9 mouse cellular contexts compared by ENCODE assay signal in the genomic region with DNA sequence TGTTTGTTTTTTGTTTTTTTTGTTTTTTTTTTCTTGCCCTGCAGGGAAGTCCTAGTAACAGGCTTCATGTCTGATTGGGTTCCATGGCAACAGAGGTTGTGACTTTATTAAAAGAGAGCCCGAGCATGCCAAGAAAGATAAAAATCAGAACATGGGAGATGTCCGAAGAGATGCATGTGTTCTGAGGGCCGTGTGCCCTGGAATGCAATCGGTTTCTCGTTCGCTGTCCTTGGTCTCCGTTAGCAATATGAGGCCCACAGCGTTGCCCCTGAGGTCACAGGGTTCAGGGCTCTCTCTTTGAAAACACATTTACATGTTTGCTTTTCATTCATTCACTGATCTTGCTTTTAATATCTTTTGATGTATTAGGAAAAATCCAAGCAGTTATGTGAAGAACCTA.
A peak's percentile ranks its signal among the peaks of the same experiment; 100 is the strongest.
DNase-seq lines count a peak whose midpoint lies in the region; ATAC-seq and TF ChIP-seq lines count a peak whose summit lies in the region.
"Had no signal": no experiment of that assay in that cellular context is flagged by ENCODE, and none has a peak within 500 bp of the region (broad histone marks: within the 10 kb centered on the region; RNA-seq: fewer than 3 reads in every experiment).

No protein-coding gene starts in this region.

- no peaks in the 10 kb centered on the region for H3K36me3 ChIP-seq in kidney, adult 2 months (ENCODE audit: control insufficient read depth, insufficient read depth, low read length)
- H3K36me3 ChIP-seq in hindbrain, embryonic 13.5 days: no peaks in the 10 kb centered on the region
- no peaks in the 10 kb centered on the region for H3K36me3 ChIP-seq in midbrain, embryonic 16.5 days (ENCODE audit: control insufficient read depth, insufficient read depth, low read length)

- H3K9ac ChIP-seq in hindbrain, embryonic 13.5 days: no peak overlapping the region
- no peak overlapping the region for H3K9ac ChIP-seq in midbrain, embryonic 16.5 days (ENCODE audit: low read depth, low read length)

- no peaks in the 10 kb centered on the region for H3K27me3 ChIP-seq in kidney, adult 2 months (replicated peaks; ENCODE audit: control insufficient read depth, insufficient read depth, low read length)
- H3K27me3 ChIP-seq in hindbrain, embryonic 13.5 days: no peaks in the 10 kb centered on the region
- no peaks in the 10 kb centered on the region for H3K27me3 ChIP-seq in midbrain, embryonic 16.5 days (ENCODE audit: control insufficient read depth, insufficient read depth, low read depth, low read length)

- TF ChIP-seq POLR2A in kidney, adult 2 months (IDR thresholded peaks at IDR 0.05; ENCODE audit: low read depth, low read length): no peak

- DNase-seq in kidney, adult 2 months: no peak
- DNase-seq in kidney, postnatal 10 days: no peak
- DNase-seq in embryo, embryonic 10 days (ENCODE audit: low spot score): peak; percentile 66
- no peak for DNase-seq in cerebellum, adult 8-10 months
- no peak for DNase-seq in layer of hippocampus, adult 11-12 months (ENCODE audit: low spot score)
- DNase-seq: cerebellum, adult 9-11 months had no signal

- 25% methylated on average over 8 of the region's 8 CpGs for WGBS in kidney, adult 2 months
- WGBS in hindbrain, embryonic 13.5 days: 9% methylated on average over 8 of the region's 8 CpGs
- 9% methylated on average over 8 of the region's 8 CpGs for WGBS in midbrain, embryonic 16.5 days

- no peak overlapping the region for H3K4me3 ChIP-seq in kidney, adult 2 months (ENCODE audit: insufficient read depth, low read depth, low read length)
- H3K4me3 ChIP-seq in hindbrain, embryonic 13.5 days: no peak overlapping the region
- H3K4me3 ChIP-seq in midbrain, embryonic 16.5 days (ENCODE audit: low read depth, low read length): no peak overlapping the region

- H3K27ac ChIP-seq in kidney, adult 2 months (ENCODE audit: insufficient read depth, low read depth, low read length): peak overlapping the region; percentile 26; the same call in 1 of the 2 replicates
- no peak overlapping the region for H3K27ac ChIP-seq in hindbrain, embryonic 13.5 days
- H3K27ac ChIP-seq in midbrain, embryonic 16.5 days (ENCODE audit: low read length): no peak overlapping the region

- peaks cover 5% of the 10 kb centered on the region for H3K9me3 ChIP-seq in hindbrain, embryonic 13.5 days
- no peaks in the 10 kb centered on the region; the same call in 1 of the 2 replicates for H3K9me3 ChIP-seq in midbrain, embryonic 16.5 days (replicated peaks; ENCODE audit: control insufficient read depth, low read length, poor library complexity, severe bottlenecking)

- H3K4me1 ChIP-seq in kidney, adult 2 months (ENCODE audit: control insufficient read depth, insufficient read depth, low read length): peaks cover 14% of the 10 kb centered on the region
- H3K4me1 ChIP-seq in hindbrain, embryonic 13.5 days (replicated peaks): peaks cover 32% of the 10 kb centered on the region
- H3K4me1 ChIP-seq in midbrain, embryonic 16.5 days (ENCODE audit: control insufficient read depth, insufficient read depth, low read length): peaks cover 20% of the 10 kb centered on the region

- ATAC-seq in hindbrain, embryonic 13.5 days (ENCODE audit: low FRiP score): no peak
- no peak for ATAC-seq in midbrain, embryonic 16.5 days
- ATAC-seq in frontal cortex, adult (ENCODE audit: low TSS enrichment): no peak

- TF ChIP-seq CTCF in kidney, adult 2 months (conservative IDR thresholded peaks at IDR 0.05; ENCODE audit: insufficient read depth, insufficient read length, low read depth, low read length): no peak

- H3K4me2 ChIP-seq in hindbrain, embryonic 13.5 days: peak overlapping the region; percentile 37; the same call in 1 of the 2 replicates
- H3K4me2 ChIP-seq in midbrain, embryonic 16.5 days (ENCODE audit: low read length): peak overlapping the region; percentile 7; the same call in 1 of the 2 replicates
